Mouse (Mus musculus): ENCODE data around the gene Setd3. TPM values are rescaled to one million over a fixed set of nuclear protein-coding genes. Genes with fewer than 3 reads are reported as not detected.
A peak's percentile ranks its signal among the peaks of the same experiment; 100 is the strongest.
"Not testable (repeated sequence)": the region's sequence is repeated elsewhere in the genome, so short reads cannot be mapped to it uniquely, and the experiment has no call there.

Gene Setd3
- polyA plus RNA-seq, 1 experiment from 2014 or later: 90.6 TPM

GRCm38 (mm10) chr12:108118503-108118901 is 60.6 kb downstream of the Setd3 start:
- no peak overlapping the region for H3K4me3 ChIP-seq (ENCODE audit: low read depth, low read length)
- no peaks in the 10 kb centered on the region for H3K36me3 ChIP-seq (ENCODE audit: control insufficient read depth, insufficient read depth, low read length)
- peak overlapping the region; percentile 32; the same call in 1 of the 2 replicates for H3K4me2 ChIP-seq (ENCODE audit: low read depth, low read length)
- H3K27ac ChIP-seq (ENCODE audit: low read depth, low read length): no peak overlapping the region
- H3K9me3 ChIP-seq (ENCODE audit: control insufficient read depth, low read length): no peaks in the 10 kb centered on the region
- H3K27me3 ChIP-seq (ENCODE audit: control insufficient read depth, insufficient read depth, low read length): no peaks in the 10 kb centered on the region
- H3K9ac ChIP-seq (replicated peaks; ENCODE audit: low read depth, low read length): no peak overlapping the region
- H3K4me1 ChIP-seq (ENCODE audit: control insufficient read depth, insufficient read depth, low read length): peaks cover 15% of the 10 kb centered on the region
- ATAC-seq (ENCODE audit: low read depth): no peak
- WGBS: 33% methylated on average over 10 of the region's 10 CpGs

GRCm38 (mm10) chr12:108111191-108111590 is 67.9 kb downstream of the Setd3 start:
- H3K36me3 ChIP-seq (ENCODE audit: control insufficient read depth, insufficient read depth, low read length): no peaks in the 10 kb centered on the region; the same call in 1 of the 2 replicates
- no peaks in the 10 kb centered on the region for H3K27me3 ChIP-seq (ENCODE audit: control insufficient read depth, insufficient read depth, low read length)
- no peaks in the 10 kb centered on the region for H3K4me1 ChIP-seq (ENCODE audit: control insufficient read depth, insufficient read depth, low read length)
- WGBS: 76% methylated on average over 12 of the region's 12 CpGs
- H3K9ac ChIP-seq (replicated peaks; ENCODE audit: low read depth, low read length): no peak overlapping the region
- no peak overlapping the region for H3K4me3 ChIP-seq (ENCODE audit: low read depth, low read length)
- ATAC-seq (ENCODE audit: low read depth): no peak
- H3K9me3 ChIP-seq (ENCODE audit: control insufficient read depth, low read length): no peaks in the 10 kb centered on the region
- no peak overlapping the region for H3K4me2 ChIP-seq (ENCODE audit: low read depth, low read length)
- H3K27ac ChIP-seq (ENCODE audit: low read depth, low read length): no peak overlapping the region

GRCm38 (mm10) chr12:108110674-108111073 is 68.4 kb downstream of the Setd3 start:
- WGBS: 33% methylated on average over 3 of the region's 3 CpGs
- H3K27ac ChIP-seq (ENCODE audit: low read depth, low read length): no peak overlapping the region
- peaks cover 4% of the 10 kb centered on the region for H3K36me3 ChIP-seq (ENCODE audit: control insufficient read depth, insufficient read depth, low read length)
- no peaks in the 10 kb centered on the region for H3K9me3 ChIP-seq (ENCODE audit: control insufficient read depth, low read length)
- no peak overlapping the region for H3K4me2 ChIP-seq (ENCODE audit: low read depth, low read length)
- H3K9ac ChIP-seq (replicated peaks; ENCODE audit: low read depth, low read length): no peak overlapping the region
- no peak overlapping the region for H3K4me3 ChIP-seq (ENCODE audit: low read depth, low read length)
- no peaks in the 10 kb centered on the region for H3K27me3 ChIP-seq (ENCODE audit: control insufficient read depth, insufficient read depth, low read length)
- ATAC-seq (ENCODE audit: low read depth): no peak
- H3K4me1 ChIP-seq (ENCODE audit: control insufficient read depth, insufficient read depth, low read length): no peaks in the 10 kb centered on the region

GRCm38 (mm10) chr12:108109732-108110131 is 69.4 kb downstream of the Setd3 start:
- H3K9ac ChIP-seq (replicated peaks; ENCODE audit: low read depth, low read length): no peak overlapping the region
- WGBS: 80% methylated on average over 4 of the region's 4 CpGs
- no peaks in the 10 kb centered on the region for H3K9me3 ChIP-seq (ENCODE audit: control insufficient read depth, low read length)
- ATAC-seq (ENCODE audit: low read depth): no peak
- peaks cover 5% of the 10 kb centered on the region for H3K36me3 ChIP-seq (ENCODE audit: control insufficient read depth, insufficient read depth, low read length)
- no peak overlapping the region for H3K27ac ChIP-seq (ENCODE audit: low read depth, low read length)
- H3K4me2 ChIP-seq (ENCODE audit: low read depth, low read length): no peak overlapping the region
- no peaks in the 10 kb centered on the region for H3K27me3 ChIP-seq (ENCODE audit: control insufficient read depth, insufficient read depth, low read length)
- H3K4me1 ChIP-seq (ENCODE audit: control insufficient read depth, insufficient read depth, low read length): no peaks in the 10 kb centered on the region
- no peak overlapping the region for H3K4me3 ChIP-seq (ENCODE audit: low read depth, low read length)

GRCm38 (mm10) chr12:108108591-108108990 is 70.5 kb downstream of the Setd3 start:
- H3K9ac ChIP-seq (replicated peaks; ENCODE audit: low read depth, low read length); H3K4me3 ChIP-seq (ENCODE audit: low read depth, low read length); H3K27me3 ChIP-seq (ENCODE audit: control insufficient read depth, insufficient read depth, low read length); H3K9me3 ChIP-seq (ENCODE audit: control insufficient read depth, low read length); ATAC-seq (ENCODE audit: low read depth); H3K4me2 ChIP-seq (ENCODE audit: low read depth, low read length); H3K27ac ChIP-seq (ENCODE audit: low read depth, low read length); H3K4me1 ChIP-seq (ENCODE audit: control insufficient read depth, insufficient read depth, low read length); H3K36me3 ChIP-seq (ENCODE audit: control insufficient read depth, insufficient read depth, low read length): not testable (repeated sequence)
- 89% methylated on average over 6 of the region's 7 CpGs for WGBS

- H3K36me3 ChIP-seq (ENCODE audit: control insufficient read depth, insufficient read depth, low read length): peaks cover 5% of the 10 kb centered on the region
- no peak overlapping the region for H3K4me3 ChIP-seq (ENCODE audit: low read depth, low read length)
- no peak overlapping the region for H3K4me2 ChIP-seq (ENCODE audit: low read depth, low read length)
- 78% methylated on average over 6 of the region's 6 CpGs for WGBS
- H3K27ac ChIP-seq (ENCODE audit: low read depth, low read length): no peak overlapping the region
- no peak for ATAC-seq (ENCODE audit: low read depth)
- no peaks in the 10 kb centered on the region for H3K27me3 ChIP-seq (ENCODE audit: control insufficient read depth, insufficient read depth, low read length)
- no peaks in the 10 kb centered on the region for H3K9me3 ChIP-seq (ENCODE audit: control insufficient read depth, low read length)
- H3K9ac ChIP-seq (replicated peaks; ENCODE audit: low read depth, low read length): no peak overlapping the region
- H3K4me1 ChIP-seq (ENCODE audit: control insufficient read depth, insufficient read depth, low read length): no peaks in the 10 kb centered on the region
Measured at GRCm38 (mm10) chr12:108103292-108103691, 75.8 kb downstream of the Setd3 start.

GRCm38 (mm10) chr12:108102119-108102518 is 77.0 kb downstream of the Setd3 start:
- Histone ChIP-seq H3K9me3 (ENCODE audit: control insufficient read depth, low read length) (no peaks in the 10 kb centered on the region), H3K4me3 (ENCODE audit: low read depth, low read length) (no peak overlapping the region), H3K4me1 (ENCODE audit: control insufficient read depth, insufficient read depth, low read length) (no peaks in the 10 kb centered on the region), H3K36me3 (ENCODE audit: control insufficient read depth, insufficient read depth, low read length) (peaks cover 5% of the 10 kb centered on the region), H3K9ac (replicated peaks; ENCODE audit: low read depth, low read length) (no peak overlapping the region), H3K27ac (ENCODE audit: low read depth, low read length) (no peak overlapping the region), H3K4me2 (ENCODE audit: low read depth, low read length) (no peak overlapping the region), H3K27me3 (ENCODE audit: control insufficient read depth, insufficient read depth, low read length) (no peaks in the 10 kb centered on the region)
- 83% methylated on average over 2 of the region's 2 CpGs for WGBS
- no peak for ATAC-seq (ENCODE audit: low read depth)

GRCm38 (mm10) chr12:108100181-108100580 is 78.9 kb downstream of the Setd3 start:
- WGBS: 86% methylated on average over 8 of the region's 8 CpGs
- no peak overlapping the region for H3K27ac ChIP-seq (ENCODE audit: low read depth, low read length)
- no peak for ATAC-seq (ENCODE audit: low read depth)
- H3K27me3 ChIP-seq (ENCODE audit: control insufficient read depth, insufficient read depth, low read length): no peaks in the 10 kb centered on the region
- H3K9me3 ChIP-seq (ENCODE audit: control insufficient read depth, low read length): no peaks in the 10 kb centered on the region
- H3K4me2 ChIP-seq (ENCODE audit: low read depth, low read length): no peak overlapping the region
- no peak overlapping the region for H3K9ac ChIP-seq (replicated peaks; ENCODE audit: low read depth, low read length)
- H3K4me1 ChIP-seq (ENCODE audit: control insufficient read depth, insufficient read depth, low read length): no peaks in the 10 kb centered on the region
- no peak overlapping the region for H3K4me3 ChIP-seq (ENCODE audit: low read depth, low read length)
- no peaks in the 10 kb centered on the region for H3K36me3 ChIP-seq (ENCODE audit: control insufficient read depth, insufficient read depth, low read length)

GRCm38 (mm10) chr12:108098201-108098980 is 80.7 kb downstream of the Setd3 start:
- WGBS: 73% methylated on average over 18 of the region's 18 CpGs
- Histone ChIP-seq H3K27me3 (ENCODE audit: control insufficient read depth, insufficient read depth, low read length) (no peaks in the 10 kb centered on the region), H3K27ac (ENCODE audit: low read depth, low read length) (no peak overlapping the region), H3K9me3 (ENCODE audit: control insufficient read depth, low read length) (no peaks in the 10 kb centered on the region), H3K9ac (replicated peaks; ENCODE audit: low read depth, low read length) (no peak overlapping the region), H3K4me1 (ENCODE audit: control insufficient read depth, insufficient read depth, low read length) (no peaks in the 10 kb centered on the region), H3K36me3 (ENCODE audit: control insufficient read depth, insufficient read depth, low read length) (no peaks in the 10 kb centered on the region), H3K4me3 (ENCODE audit: low read depth, low read length) (no peak overlapping the region), H3K4me2 (ENCODE audit: low read depth, low read length) (no peak overlapping the region)
- no peak for ATAC-seq (ENCODE audit: low read depth)
